Mouse (Mus musculus): Measurements from ENCODE around the gene Adora2b. TPM values are rescaled to one million over a fixed set of nuclear protein-coding genes. Genes with fewer than 3 reads are reported as not detected.
A peak's percentile ranks its signal among the peaks of the same experiment; 100 is the strongest.

Gene Adora2b
- polyA plus RNA-seq, 1 experiment from 2014 or later, result 3.5 TPM

GRCm38 (mm10) chr11:62224797-62225196 is 24.0 kb upstream of the Adora2b start:
- H3K9ac ChIP-seq (replicated peaks), result no peak overlapping the region
- H3K4me1 ChIP-seq, result no peaks in the 10 kb centered on the region
- H3K9me3 ChIP-seq, result no peaks in the 10 kb centered on the region
- H3K4me3 ChIP-seq, result no peak overlapping the region
- no peak for ATAC-seq (ENCODE audit: low FRiP score, low read depth)
- H3K27me3 ChIP-seq, result no peaks in the 10 kb centered on the region
- H3K4me2 ChIP-seq (replicated peaks), result no peak overlapping the region
- H3K27ac ChIP-seq (replicated peaks), result no peak overlapping the region
- 77% methylated on average over 4 of the region's 4 CpGs for WGBS
- no peaks in the 10 kb centered on the region for H3K36me3 ChIP-seq

GRCm38 (mm10) chr11:62240631-62241261 is 8.0 kb upstream of the Adora2b start:
- H3K4me2 ChIP-seq (replicated peaks), result no peak overlapping the region
- no peak overlapping the region for H3K9ac ChIP-seq (replicated peaks)
- no peak overlapping the region for H3K27ac ChIP-seq (replicated peaks)
- H3K4me1 ChIP-seq, result no peaks in the 10 kb centered on the region
- ATAC-seq (ENCODE audit: low FRiP score, low read depth), result no peak
- no peaks in the 10 kb centered on the region for H3K36me3 ChIP-seq
- no peak overlapping the region for H3K4me3 ChIP-seq
- WGBS, result 81% methylated on average over 12 of the region's 12 CpGs
- H3K9me3 ChIP-seq, result no peaks in the 10 kb centered on the region
- no peaks in the 10 kb centered on the region; the same call in 1 of the 2 replicates for H3K27me3 ChIP-seq

- H3K27ac ChIP-seq (replicated peaks), result no peak overlapping the region
- H3K4me2 ChIP-seq (replicated peaks), result no peak overlapping the region
- peaks cover 19% of the 10 kb centered on the region for H3K27me3 ChIP-seq
- no peaks in the 10 kb centered on the region for H3K36me3 ChIP-seq
- WGBS, result 94% methylated on average over 8 of the region's 8 CpGs
- H3K4me3 ChIP-seq, result no peak overlapping the region
- ATAC-seq (ENCODE audit: low FRiP score, low read depth), result no peak
- no peaks in the 10 kb centered on the region for H3K9me3 ChIP-seq
- H3K9ac ChIP-seq (replicated peaks), result no peak overlapping the region
- 0 out of 2 replicates have a peak, but pooled peaks cover 3% of the 10 kb centered on the region for H3K4me1 ChIP-seq
These were observed 4.9 kb upstream of the Adora2b start for GRCm38 (mm10) chr11:62243871-62244270.

GRCm38 (mm10) chr11:62244471-62244870 is 4.3 kb upstream of the Adora2b start:
- no peaks in the 10 kb centered on the region for H3K36me3 ChIP-seq
- H3K4me3 ChIP-seq, result no peak overlapping the region
- H3K4me2 ChIP-seq (replicated peaks), result no peak overlapping the region
- H3K4me1 ChIP-seq, result peaks cover 3% of the 10 kb centered on the region; the same call in 1 of the 2 replicates
- ATAC-seq (ENCODE audit: low FRiP score, low read depth), result no peak
- no peaks in the 10 kb centered on the region for H3K9me3 ChIP-seq
- H3K27ac ChIP-seq (replicated peaks), result no peak overlapping the region
- 90% methylated on average over 4 of the region's 4 CpGs for WGBS
- peaks cover 25% of the 10 kb centered on the region for H3K27me3 ChIP-seq
- no peak overlapping the region for H3K9ac ChIP-seq (replicated peaks)

- H3K27me3 ChIP-seq, result peaks cover 58% of the 10 kb centered on the region
- H3K9me3 ChIP-seq, result no peaks in the 10 kb centered on the region
- WGBS, result 37% methylated on average over 18 of the region's 18 CpGs
- H3K4me2 ChIP-seq (replicated peaks), result peak overlapping the region; percentile 99
- peaks cover 10% of the 10 kb centered on the region; the same call in 1 of the 2 replicates for H3K4me1 ChIP-seq
- ATAC-seq (ENCODE audit: low FRiP score, low read depth), result no peak
- H3K27ac ChIP-seq (replicated peaks), result no peak overlapping the region
- peak overlapping the region; percentile 56 for H3K4me3 ChIP-seq
- no peaks in the 10 kb centered on the region for H3K36me3 ChIP-seq
- H3K9ac ChIP-seq (replicated peaks), result peak overlapping the region; percentile 63
These were observed 904 bp upstream of the Adora2b start for GRCm38 (mm10) chr11:62247759-62248400.

- Histone ChIP-seq H3K9me3 (no peaks in the 10 kb centered on the region), H3K4me2 (replicated peaks) (peak overlapping the region; percentile 99), H3K36me3 (no peaks in the 10 kb centered on the region), H3K9ac (replicated peaks) (peak overlapping the region; percentile 63), H3K4me3 (peak overlapping the region; percentile 56), H3K4me1 (peaks cover 10% of the 10 kb centered on the region; the same call in 1 of the 2 replicates), H3K27me3 (peaks cover 67% of the 10 kb centered on the region), H3K27ac (replicated peaks) (no peak overlapping the region)
- WGBS, result 2% methylated on average over 35 of the region's 35 CpGs
- no peak; the same call in 1 of the 2 replicates for ATAC-seq (ENCODE audit: low FRiP score, low read depth)
These were observed 668 bp downstream of the Adora2b start for GRCm38 (mm10) chr11:62249266-62250037.

- H3K4me3 ChIP-seq, result no peak overlapping the region
- ATAC-seq (ENCODE audit: low FRiP score, low read depth), result no peak
- WGBS, result 76% methylated on average over 11 of the region's 11 CpGs
- H3K4me1 ChIP-seq, result peaks cover 10% of the 10 kb centered on the region; the same call in 1 of the 2 replicates
- H3K9ac ChIP-seq (replicated peaks), result no peak overlapping the region
- peaks cover 72% of the 10 kb centered on the region for H3K27me3 ChIP-seq
- H3K36me3 ChIP-seq, result no peaks in the 10 kb centered on the region
- 0 out of 2 replicates have a peak overlapping the region, but pooled peaks have one; percentile 99 for H3K4me2 ChIP-seq (replicated peaks)
- H3K9me3 ChIP-seq, result no peaks in the 10 kb centered on the region
- H3K27ac ChIP-seq (replicated peaks), result no peak overlapping the region
These were observed 2.3 kb downstream of the Adora2b start for GRCm38 (mm10) chr11:62251047-62251446.

GRCm38 (mm10) chr11:62253380-62253779 is 4.6 kb downstream of the Adora2b start:
- Histone ChIP-seq H3K9me3 (no peaks in the 10 kb centered on the region), H3K4me2 (replicated peaks) (no peak overlapping the region), H3K27ac (replicated peaks) (no peak overlapping the region), H3K4me1 (peaks cover 7% of the 10 kb centered on the region; the same call in 1 of the 2 replicates), H3K27me3 (peaks cover 58% of the 10 kb centered on the region), H3K9ac (replicated peaks) (no peak overlapping the region), H3K36me3 (no peaks in the 10 kb centered on the region), H3K4me3 (no peak overlapping the region)
- WGBS, result 81% methylated on average over 5 of the region's 5 CpGs
- ATAC-seq (ENCODE audit: low FRiP score, low read depth), result no peak

- Histone ChIP-seq H3K9ac (replicated peaks) (no peak overlapping the region), H3K4me3 (no peak overlapping the region), H3K36me3 (no peaks in the 10 kb centered on the region), H3K27ac (replicated peaks) (no peak overlapping the region), H3K4me1 (peaks cover 6% of the 10 kb centered on the region; the same call in 1 of the 2 replicates), H3K27me3 (peaks cover 5% of the 10 kb centered on the region; the same call in 1 of the 2 replicates), H3K9me3 (no peaks in the 10 kb centered on the region), H3K4me2 (replicated peaks) (no peak overlapping the region)
- 64% methylated on average over 5 of the region's 5 CpGs for whole genome bisulfite sequencing
- no peak for ATAC-seq (ENCODE audit: low FRiP score, low read depth)
These were observed 10.4 kb downstream of the Adora2b start for GRCm38 (mm10) chr11:62259214-62259613.

- Histone ChIP-seq H3K4me3 (no peak overlapping the region), H3K4me1 (peaks cover 28% of the 10 kb centered on the region), H3K27me3 (no peaks in the 10 kb centered on the region), H3K9me3 (no peaks in the 10 kb centered on the region), H3K9ac (replicated peaks) (no peak overlapping the region), H3K4me2 (replicated peaks) (no peak overlapping the region), H3K36me3 (no peaks in the 10 kb centered on the region), H3K27ac (replicated peaks) (no peak overlapping the region)
- WGBS, result 91% methylated on average over 7 of the region's 7 CpGs
- ATAC-seq (ENCODE audit: low FRiP score, low read depth), result no peak
These were observed 14.8 kb downstream of the Adora2b start for GRCm38 (mm10) chr11:62263599-62263998.

- H3K36me3 ChIP-seq, result no peaks in the 10 kb centered on the region
- no peak overlapping the region for H3K27ac ChIP-seq (replicated peaks)
- H3K4me2 ChIP-seq (replicated peaks), result no peak overlapping the region
- no peak for ATAC-seq (ENCODE audit: low FRiP score, low read depth)
- no peaks in the 10 kb centered on the region for H3K9me3 ChIP-seq
- WGBS, result 76% methylated on average over 7 of the region's 7 CpGs
- H3K9ac ChIP-seq (replicated peaks), result no peak overlapping the region
- H3K4me1 ChIP-seq, result peaks cover 26% of the 10 kb centered on the region
- H3K27me3 ChIP-seq, result 0 out of 2 replicates have a peak, but pooled peaks cover 3% of the 10 kb centered on the region
- no peak overlapping the region for H3K4me3 ChIP-seq
These were observed 15.2 kb downstream of the Adora2b start for GRCm38 (mm10) chr11:62264018-62264417.

GRCm38 (mm10) chr11:62265642-62266041 is 16.9 kb downstream of the Adora2b start:
- no peaks in the 10 kb centered on the region for H3K9me3 ChIP-seq

More at GRCm38 (mm10) chr11:62265642-62266041, 16.9 kb downstream of the Adora2b start:
- no peak overlapping the region for H3K9ac ChIP-seq (replicated peaks)
- 48% methylated on average over 7 of the region's 7 CpGs for WGBS
- no peak overlapping the region for H3K4me3 ChIP-seq
- H3K36me3 ChIP-seq, result no peaks in the 10 kb centered on the region
- no peak for ATAC-seq (ENCODE audit: low FRiP score, low read depth)
- no peak overlapping the region for H3K27ac ChIP-seq (replicated peaks)
- H3K4me1 ChIP-seq, result peaks cover 22% of the 10 kb centered on the region
- 0 out of 2 replicates have a peak, but pooled peaks cover 8% of the 10 kb centered on the region for H3K27me3 ChIP-seq
- no peak overlapping the region for H3K4me2 ChIP-seq (replicated peaks)

Data from midbrain, embryonic 12.5 days (tissue).